Mouse (Mus musculus) large intestine, adult 2 months (tissue): ENCODE measurements around the gene Olfr1349. TPM values are rescaled to one million over a fixed set of nuclear protein-coding genes. Genes with fewer than 3 reads are reported as not detected.
"Not testable (repeated sequence)": the region's sequence is repeated elsewhere in the genome, so short reads cannot be mapped to it uniquely, and the experiment has no call there.

ENCODE experiments used
- DNase-seq: peaks from one replicate; pipeline ENCODE4 v3.0.0-alpha.2; 2012; ENCODE audit warnings: low read depth, low spot score
- WGBS: fragments of 180-500 bp; shearing (Covaris S2); methylation state at CpG from one replicate; pipeline ENCODE4 v1.1.7; 2018; 5-methylcytosine and 5-hydroxymethylcytosine counted together
- polyA plus RNA-seq: library from polyadenylated mRNA; depleted of rRNA; stranded (reverse); fragments of >200 nt; gene quantifications from 2 replicates; pipeline ENCODE4 v1.2.3, GENCODE M21; 2012; rRNA removed

The Olfr1349 gene
- not detected in 2 replicates for polyA plus RNA-seq

DNA sequence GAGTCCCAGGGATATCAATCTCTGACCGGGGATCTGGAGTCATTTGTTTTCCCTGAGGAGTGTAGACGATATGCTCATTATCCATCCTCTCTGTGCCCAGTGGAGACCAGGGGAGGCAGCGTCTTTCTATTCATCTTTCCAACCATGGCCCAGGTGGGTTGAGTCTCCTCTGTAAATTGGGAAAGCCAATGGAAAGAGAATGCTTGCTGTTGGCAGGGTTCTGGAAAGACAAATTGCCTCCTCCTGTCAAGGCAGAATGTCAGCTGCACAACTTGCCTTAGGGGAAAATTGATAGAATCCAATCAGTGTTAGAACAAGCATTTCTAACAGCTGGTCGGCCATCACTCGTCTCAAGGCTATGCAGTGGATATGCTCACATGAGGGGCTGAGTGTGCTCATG lies at the start of gene Olfr1349:
Gene Olfr1349, minus strand, starts transcription at position 101 of the 400 bp plus-strand sequence.
- 87% methylated on average over 5 of the region's 5 CpGs for WGBS
- DNase-seq, result no peak

DNA sequence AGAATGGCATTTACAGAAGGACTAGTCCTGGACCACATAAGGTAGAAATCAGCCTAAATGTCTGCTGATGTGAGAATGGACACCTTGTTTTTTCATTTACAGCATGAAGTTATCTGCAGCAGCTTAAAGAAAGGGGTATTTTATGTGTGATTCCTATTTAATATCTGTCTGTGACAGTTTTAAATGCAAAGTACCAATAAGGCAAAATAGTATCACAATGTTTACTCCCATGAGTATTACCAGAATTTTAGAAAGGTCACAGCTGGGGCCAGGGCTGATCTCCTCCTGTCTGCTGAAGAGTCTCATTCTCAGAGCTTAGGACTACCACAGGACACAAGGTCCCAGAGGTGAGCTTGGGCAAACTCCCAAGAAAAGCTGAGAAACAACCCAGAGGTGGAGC lies 41.8 kb upstream of the Olfr1349 start, which contains the start of gene Olfr1350:
Gene Olfr1350, plus strand, starts transcription at position 301 of the 400 bp plus-strand sequence.
- no peak for DNase-seq

DNA sequence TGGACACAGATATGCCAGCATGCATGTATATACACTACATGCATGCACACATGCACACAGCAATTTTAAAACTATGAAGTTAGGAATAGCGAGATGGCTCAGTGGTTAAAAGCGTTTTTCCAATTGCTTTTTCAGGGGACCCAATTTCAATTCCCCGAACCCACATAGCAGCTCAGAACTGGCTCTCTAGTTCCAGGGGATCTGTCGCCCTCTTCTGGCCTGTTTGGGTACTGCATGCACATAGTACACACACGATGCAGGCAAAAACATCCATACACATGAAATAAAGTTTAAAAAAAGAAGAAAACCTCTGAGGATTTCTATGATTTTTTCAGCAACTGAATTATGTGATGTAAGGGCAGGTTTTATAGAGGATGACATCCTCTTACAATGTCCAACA lies 3.4 kb upstream of the Olfr1349 start:
- DNase-seq, result no peak
- 69% methylated on average over 5 of the region's 5 CpGs for WGBS

DNA sequence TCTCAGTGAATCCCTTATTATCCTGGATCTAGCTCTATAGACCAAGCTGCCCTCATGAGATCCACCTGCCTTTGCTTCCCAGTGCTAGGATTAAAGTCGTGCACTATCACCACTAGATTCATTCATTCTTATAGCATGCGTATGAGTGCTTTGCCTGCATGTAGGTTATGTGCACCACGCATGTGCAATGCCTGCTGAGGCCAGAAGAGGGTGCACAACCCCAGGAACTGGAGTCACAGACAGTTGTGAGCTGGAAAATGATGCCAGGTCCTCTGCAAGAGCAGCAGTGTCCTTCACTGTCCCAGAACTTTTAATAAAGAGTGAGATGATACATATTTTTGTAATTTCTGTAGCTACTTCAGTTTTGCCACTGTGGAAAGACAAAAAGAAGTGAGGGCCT lies 2.3 kb upstream of the Olfr1349 start:
- DNase-seq, result no peak
- 56% methylated on average over 3 of the region's 3 CpGs for whole genome bisulfite sequencing

DNA sequence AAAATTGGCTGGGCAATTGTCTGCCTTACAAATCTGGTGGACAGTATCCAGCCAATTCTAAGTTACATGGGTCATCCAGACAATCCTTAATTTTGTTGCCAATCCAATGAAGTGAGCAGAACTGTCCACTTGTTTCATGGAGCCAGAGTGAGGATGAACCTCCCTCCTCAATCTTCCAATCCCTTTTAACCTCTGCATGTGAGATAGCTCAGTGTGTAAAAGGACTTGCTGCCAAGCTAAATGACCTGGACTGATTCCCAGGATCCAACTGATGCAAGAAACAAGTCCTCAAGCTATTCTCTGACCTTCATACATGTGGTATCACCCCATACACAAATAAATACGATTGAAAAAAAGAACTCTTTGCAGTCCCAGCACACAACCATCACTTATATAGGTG lies 1.1 kb downstream of the Olfr1349 start:
- 20% methylated on average over 1 of the region's 1 CpGs for WGBS
- no peak for DNase-seq

DNA sequence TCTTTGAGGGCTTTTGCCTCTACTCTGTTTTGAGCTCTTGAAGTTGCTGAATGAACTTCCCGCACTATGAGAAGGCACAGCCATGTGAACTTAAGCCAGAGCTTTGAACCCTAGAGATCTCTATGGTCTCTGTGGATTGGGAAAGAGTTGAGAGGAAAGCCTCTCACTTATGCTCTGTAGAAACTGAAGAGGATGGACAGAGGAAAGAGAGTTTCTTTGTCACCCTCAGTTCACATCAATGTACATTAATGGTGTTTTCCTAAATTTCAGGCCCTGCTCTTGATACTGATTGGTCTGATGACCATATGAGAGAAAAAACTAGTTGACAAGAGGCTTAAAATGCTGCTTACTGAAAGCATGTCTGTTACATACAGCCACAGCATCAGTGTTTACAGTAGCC lies 14.1 kb downstream of the Olfr1349 start, which contains the start of gene Olfr1348:
Gene Olfr1348, minus strand, starts transcription at position 101 of the 400 bp plus-strand sequence.
- DNase-seq, result no peak
- 94% methylated on average over 1 of the region's 1 CpGs for WGBS

DNA sequence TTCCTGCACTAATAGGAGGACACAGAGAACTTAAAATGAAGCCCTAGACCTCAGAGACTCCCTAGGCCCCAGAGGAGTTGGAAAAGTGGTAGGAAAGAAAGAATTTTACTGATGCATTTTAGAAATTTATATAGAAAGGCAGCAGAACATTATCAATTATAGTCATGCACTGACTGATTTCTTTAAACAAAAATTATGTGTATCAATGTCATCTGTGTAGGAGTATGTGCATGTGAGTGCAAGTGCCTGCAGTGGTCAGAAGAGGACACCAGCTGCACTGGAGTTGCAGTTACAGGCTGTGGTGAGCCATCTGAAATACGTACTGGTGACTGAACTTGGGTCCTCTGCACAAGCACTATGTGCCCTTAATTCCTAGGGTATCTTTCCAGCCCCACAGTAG lies 23.1 kb downstream of the Olfr1349 start, which contains the start of gene Olfr1347:
Gene Olfr1347, minus strand, starts transcription at position 101 of the 400 bp plus-strand sequence.
- WGBS, result 29% methylated on average over 1 of the region's 1 CpGs
- DNase-seq, result no peak

DNA sequence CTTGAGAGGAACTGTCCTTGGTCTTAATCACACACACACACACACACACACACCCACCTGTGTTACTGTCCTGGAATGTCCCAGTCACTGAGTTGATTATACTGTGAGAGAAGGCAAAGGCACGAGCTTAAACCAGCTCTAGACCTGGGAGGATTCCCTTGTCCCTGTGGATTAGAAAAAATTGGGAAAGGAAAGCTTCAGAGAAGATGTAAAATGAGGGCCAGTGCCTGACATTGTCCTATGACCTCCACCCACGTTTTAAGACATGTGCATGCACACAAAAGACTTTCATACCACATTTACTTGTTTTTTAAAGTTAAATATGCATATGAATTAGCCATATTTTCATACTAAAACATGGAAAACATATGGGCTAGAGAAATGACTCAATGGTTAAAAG lies 35.9 kb downstream of the Olfr1349 start, which contains the start of gene Olfr5:
Gene Olfr5, minus strand, starts transcription at position 101 of the 400 bp plus-strand sequence.
- no peak for DNase-seq
- 9% methylated on average over 2 of the region's 2 CpGs for WGBS

DNA sequence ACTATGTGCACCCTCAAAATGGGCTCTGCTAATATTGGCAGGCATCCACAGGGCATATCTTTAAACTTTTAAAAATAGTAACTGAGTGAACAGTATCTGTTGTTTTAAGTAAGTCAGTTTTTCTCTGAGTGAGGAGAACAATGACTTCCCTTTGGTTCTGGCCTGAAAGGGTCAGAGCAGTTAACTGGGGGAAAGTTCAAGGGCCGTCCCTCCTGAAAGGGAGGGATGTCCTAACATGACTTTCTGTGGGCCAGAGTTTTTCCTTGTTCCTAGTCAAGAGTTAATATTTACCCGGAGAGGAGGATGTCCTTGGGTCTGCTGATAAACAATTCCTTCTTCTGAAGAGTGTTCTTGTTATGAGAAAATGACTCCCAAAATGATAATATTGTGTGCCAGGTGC lies 45.1 kb downstream of the Olfr1349 start:
- not testable (repeated sequence) for DNase-seq
- WGBS, result 42% methylated on average over 2 of the region's 2 CpGs

DNA sequence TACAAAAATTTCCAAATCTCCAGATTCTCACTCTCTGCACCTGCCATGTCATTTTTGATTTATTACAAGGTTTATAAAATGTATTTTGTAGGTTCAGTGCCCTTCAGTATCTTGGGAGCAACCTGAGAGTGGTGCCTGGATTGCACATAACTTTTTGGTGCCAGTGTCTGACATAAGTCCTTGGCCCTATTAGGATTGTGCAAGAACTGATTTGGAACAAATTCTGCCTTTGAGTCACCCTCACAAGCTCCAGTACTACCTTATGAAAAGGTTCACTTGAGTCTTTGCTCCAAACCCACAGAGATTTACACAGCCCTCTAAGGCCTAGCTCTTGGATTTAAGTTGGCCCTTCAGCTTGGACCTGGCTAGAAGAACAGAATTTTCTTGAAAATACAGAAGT lies 55.8 kb downstream of the Olfr1349 start, which contains the start of gene Olfr1346:
Gene Olfr1346, plus strand, starts transcription at position 151 of the 400 bp plus-strand sequence.
- DNase-seq, result no peak

Other genes with a start within 250 kb of the Olfr1349 start
- 0.19 and 0.31 TPM in 2 replicates for gene Zfp667, start 236.4 kb downstream of the Olfr1349 start, polyA plus RNA-seq
- 0.09 and 0.12 TPM in 2 replicates for gene Zfp583, start 191.7 kb downstream of the Olfr1349 start, polyA plus RNA-seq
- gene Gm3854, start 179.2 kb downstream of the Olfr1349 start, polyA plus RNA-seq, result 0.07 TPM in 1 of 2 replicates, not detected in the other
- 0.10 and 0.23 TPM in 2 replicates for gene Zfp78, start 159.7 kb downstream of the Olfr1349 start, polyA plus RNA-seq
- gene Zfp28, start 139.7 kb downstream of the Olfr1349 start, polyA plus RNA-seq, result 0.60 and 0.86 TPM in 2 replicates
- not detected in 2 replicates for gene Smim17, start 124.2 kb downstream of the Olfr1349 start, polyA plus RNA-seq
- not detected in 2 replicates for gene Gm20715, start 112.7 kb downstream of the Olfr1349 start, polyA plus RNA-seq
- not detected in 2 replicates for gene Olfr1344, start 84.3 kb downstream of the Olfr1349 start, polyA plus RNA-seq
- not detected in 2 replicates for gene Olfr1336, start 66.8 kb downstream of the Olfr1349 start, polyA plus RNA-seq
- gene Olfr1346, start 55.8 kb downstream of the Olfr1349 start, polyA plus RNA-seq, result not detected in 2 replicates
- not detected in 2 replicates for gene Olfr5, start 36.0 kb downstream of the Olfr1349 start, polyA plus RNA-seq
- gene Olfr1347, start 23.2 kb downstream of the Olfr1349 start, polyA plus RNA-seq, result not detected in 2 replicates
- gene Olfr1348, start 14.2 kb downstream of the Olfr1349 start, polyA plus RNA-seq, result not detected in 2 replicates
- gene Olfr1350, start 41.9 kb upstream of the Olfr1349 start, polyA plus RNA-seq, result not detected in 2 replicates
- 0.05 and 0.21 TPM in 2 replicates for gene Zim1, start 173.5 kb upstream of the Olfr1349 start, polyA plus RNA-seq
- 0.68 and 1.6 TPM in 2 replicates for gene Peg3, start 207.5 kb upstream of the Olfr1349 start, polyA plus RNA-seq
- gene Usp29, start 207.6 kb upstream of the Olfr1349 start, polyA plus RNA-seq, result 0.16 and 0.21 TPM in 2 replicates